Mouse (Mus musculus) kidney, embryonic 14.5 days (tissue): Measurements from ENCODE around the gene Tenm4. TPM values are rescaled to one million over a fixed set of nuclear protein-coding genes. Genes with fewer than 3 reads are reported as not detected.
A peak's percentile ranks its signal among the peaks of the same experiment; 100 is the strongest.

Experiments
- ATAC-seq: fragments of 200-750 bp; cut with Nextera tagmentation; 2 replicates; pipeline ENCODE4 v1.8.0; 2017; ENCODE audit warnings: moderate number of reproducible peaks, mild to moderate bottlenecking, moderate TSS enrichment, moderate library complexity; ENCODE audit not compliant: low FRiP score, low TSS enrichment
- H3K27ac ChIP-seq: fragments of 300-500 bp; sonication (generic); 2 replicates; pipeline ENCODE4 v1.5.1; 2014; ENCODE audit warnings: low read depth, mild to moderate bottlenecking, low read length, moderate library complexity, mixed read lengths
- H3K27me3 ChIP-seq: fragments of 300-500 bp; sonication (generic); 2 replicates; pipeline ENCODE4 v1.6.1; 2014; ENCODE audit warnings: mild to moderate bottlenecking, low read length; ENCODE audit not compliant: control insufficient read depth, insufficient read depth
- H3K36me3 ChIP-seq: fragments of 300-500 bp; sonication (generic); 2 replicates; pipeline ENCODE4 v1.6.1; 2014; ENCODE audit warnings: low read length, mixed read lengths; ENCODE audit not compliant: control insufficient read depth, insufficient read depth
- H3K4me1 ChIP-seq: fragments of 300-500 bp; sonication (generic); 2 replicates; pipeline ENCODE4 v1.6.1; 2014; ENCODE audit warnings: low read length, mixed read lengths; ENCODE audit not compliant: control insufficient read depth, insufficient read depth
- H3K4me2 ChIP-seq: fragments of 300-500 bp; sonication (generic); replicated peaks from 2 replicates; pipeline ENCODE4 v1.6.1; 2014; ENCODE audit warnings: low read depth, mild to moderate bottlenecking, low read length
- H3K4me3 ChIP-seq: fragments of 300-500 bp; sonication (generic); 2 replicates; pipeline ENCODE4 v1.5.1; 2014; ENCODE audit warnings: mild to moderate bottlenecking, low read length
- H3K9ac ChIP-seq: fragments of 300-500 bp; sonication (generic); 2 replicates; pipeline ENCODE4 v1.6.1; 2014; ENCODE audit warnings: low read depth, mild to moderate bottlenecking, low read length, moderate library complexity
- H3K9me3 ChIP-seq: fragments of 300-500 bp; sonication (generic); 2 replicates; pipeline ENCODE4 v1.6.1; 2016; ENCODE audit warnings: low read length; ENCODE audit not compliant: control insufficient read depth
- WGBS: fragments of 180-500 bp; shearing (Covaris S2); extraction: QIAGEN DNeasy Blood & Tissue Kit; methylation state at CpG from one replicate; pipeline ENCODE4 v1.1.7; 2014; 5-methylcytosine and 5-hydroxymethylcytosine counted together
- polyA plus RNA-seq: library from polyadenylated mRNA; unstranded; fragments of >200 nt; fragmentation: Nextera tagmentation; extraction: Ambion mirVana; gene quantifications from 2 replicates; pipeline ENCODE4 v1.2.1, GENCODE M21; 2014

Gene Tenm4
- polyA plus RNA-seq, 1 experiment from 2014 or later = 51.0 TPM

DNA sequence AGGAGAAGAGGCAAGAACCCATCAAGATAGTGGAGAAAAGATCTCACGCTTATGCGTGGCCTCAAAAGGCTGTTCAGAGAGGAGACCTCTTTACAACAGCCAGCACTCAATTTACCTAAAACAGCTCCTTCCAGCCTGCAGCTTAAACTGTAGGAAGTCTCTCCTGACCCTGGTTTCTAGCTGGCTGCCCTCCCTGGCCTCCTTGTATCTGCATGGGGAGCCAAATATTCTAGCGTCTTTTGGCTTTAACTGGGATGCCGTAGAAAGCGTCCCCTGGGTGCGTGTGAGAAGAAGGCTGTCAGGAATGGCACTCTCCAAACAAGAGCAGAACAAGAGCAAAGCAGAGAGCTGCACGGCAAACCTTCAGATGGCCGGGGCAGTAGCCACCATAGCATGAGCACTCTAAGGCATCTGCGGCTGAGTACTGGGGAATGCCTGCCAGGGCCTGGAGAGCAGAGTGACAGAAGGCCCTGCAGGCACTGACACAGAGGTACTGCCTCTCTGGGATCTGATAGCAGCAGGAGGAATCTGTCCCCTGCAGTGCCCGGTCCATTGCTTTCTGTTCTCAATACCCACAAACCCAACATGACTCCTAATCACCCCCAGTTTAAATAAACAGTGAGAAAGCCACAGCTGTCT, 585.2 kb downstream of the Tenm4 start:
- peak overlapping the region; percentile 62; the same call in 1 of the 2 replicates for H3K27ac ChIP-seq
- H3K4me3 ChIP-seq = no peak overlapping the region
- no peaks in the 10 kb centered on the region for H3K9me3 ChIP-seq
- no peaks in the 10 kb centered on the region for H3K27me3 ChIP-seq
- H3K4me2 ChIP-seq = no peak overlapping the region
- no peaks in the 10 kb centered on the region for H3K36me3 ChIP-seq
- 42% methylated on average over 10 of the region's 10 CpGs for WGBS
- H3K9ac ChIP-seq = no peak overlapping the region
- ATAC-seq = no peak
- H3K4me1 ChIP-seq = peaks cover 21% of the 10 kb centered on the region

DNA sequence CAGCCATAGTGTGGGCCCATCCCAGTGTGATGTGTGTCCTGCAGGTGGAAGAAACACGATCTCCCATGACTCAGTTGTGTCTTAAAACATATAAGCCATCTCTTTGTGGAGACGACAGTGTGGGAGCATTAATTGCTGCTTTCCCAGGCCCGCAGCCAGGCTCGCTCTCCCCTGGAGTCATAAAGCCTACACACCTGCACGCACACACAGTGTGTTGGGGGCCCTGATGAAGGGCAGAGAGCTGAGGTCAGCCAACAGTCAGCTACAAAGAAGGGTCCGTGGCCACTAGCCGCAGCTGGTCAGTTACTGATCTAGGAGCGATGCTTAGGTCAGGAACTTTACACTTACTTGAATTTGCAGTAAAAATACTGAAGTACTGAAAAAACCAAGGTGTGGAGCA, 586.0 kb downstream of the Tenm4 start:
- WGBS = 35% methylated on average over 8 of the region's 8 CpGs
- Histone ChIP-seq H3K4me3 (no peak overlapping the region), H3K27me3 (no peaks in the 10 kb centered on the region), H3K9ac (no peak overlapping the region), H3K36me3 (no peaks in the 10 kb centered on the region), H3K4me1 (peaks cover 21% of the 10 kb centered on the region), H3K9me3 (no peaks in the 10 kb centered on the region), H3K4me2 (no peak overlapping the region), H3K27ac (no peak overlapping the region)
- ATAC-seq = no peak

- no peak for ATAC-seq
- H3K36me3 ChIP-seq = no peaks in the 10 kb centered on the region
- H3K4me2 ChIP-seq = no peak overlapping the region
- 82% methylated on average over 6 of the region's 6 CpGs for WGBS
- H3K27me3 ChIP-seq = no peaks in the 10 kb centered on the region
- no peak overlapping the region for H3K9ac ChIP-seq
- H3K4me1 ChIP-seq = peaks cover 16% of the 10 kb centered on the region; the same call in 1 of the 2 replicates
- H3K9me3 ChIP-seq = no peaks in the 10 kb centered on the region
- H3K4me3 ChIP-seq = no peak overlapping the region
- H3K27ac ChIP-seq = no peak overlapping the region
These were observed 589.2 kb downstream of the Tenm4 start for GRCm38 (mm10) chr7:96760208-96760607.

DNA sequence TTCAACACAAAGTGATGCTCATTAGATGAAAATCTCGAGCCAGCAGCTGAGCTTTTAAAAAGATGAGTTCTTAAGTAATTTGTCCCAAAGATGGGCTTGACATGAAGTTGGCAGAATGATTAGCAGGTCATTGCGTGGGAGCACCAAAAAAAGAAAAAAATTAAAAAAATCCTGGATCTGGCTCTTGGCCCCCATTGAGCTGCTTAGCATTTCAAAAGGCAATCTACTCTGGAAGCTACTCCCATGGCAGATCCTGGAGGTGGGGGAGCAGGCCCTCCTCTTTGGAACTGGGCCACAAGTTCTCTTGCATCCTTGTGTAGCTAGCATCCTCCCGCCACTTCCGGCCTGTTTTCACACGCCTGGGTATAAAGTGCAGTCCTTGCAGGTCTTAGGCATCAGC, 590.1 kb downstream of the Tenm4 start:
- no peak for ATAC-seq

DNA sequence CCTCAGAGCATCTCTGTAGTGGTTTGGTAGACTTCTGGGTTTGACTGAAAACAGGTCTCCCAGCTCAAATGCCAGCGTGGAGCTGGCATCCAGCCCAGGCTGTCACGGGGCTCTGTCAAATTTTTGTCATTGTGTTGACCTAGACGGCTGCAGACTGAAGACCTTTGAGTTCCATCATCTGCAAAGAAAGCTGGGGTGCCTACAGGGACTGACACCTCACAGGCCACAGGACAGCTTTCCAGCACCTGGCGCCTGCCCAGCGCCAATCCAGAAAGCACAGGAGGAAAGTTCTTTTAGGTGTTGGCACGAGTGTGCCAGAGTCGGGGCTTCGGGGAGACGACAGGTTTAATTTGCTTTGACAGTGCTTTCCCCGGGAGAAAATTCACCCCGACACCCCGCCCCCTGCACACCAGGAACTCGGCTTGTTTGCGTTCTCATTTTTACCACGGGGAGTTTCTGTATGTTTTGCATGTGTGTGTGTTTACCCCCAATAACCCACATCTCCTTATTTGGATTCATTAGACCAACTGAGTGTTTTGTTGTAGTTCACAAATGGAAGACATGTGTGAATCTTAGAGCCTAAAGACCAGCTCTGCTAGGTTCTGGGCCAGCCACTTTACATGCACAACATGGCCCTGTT, 594.4 kb downstream of the Tenm4 start:
- no peaks in the 10 kb centered on the region for H3K4me1 ChIP-seq
- H3K9me3 ChIP-seq = peaks cover 9% of the 10 kb centered on the region
- no peak for ATAC-seq
- H3K4me3 ChIP-seq = no peak overlapping the region
- no peak overlapping the region for H3K27ac ChIP-seq
- no peak overlapping the region for H3K4me2 ChIP-seq
- no peaks in the 10 kb centered on the region for H3K36me3 ChIP-seq
- no peak overlapping the region for H3K9ac ChIP-seq
- WGBS = 79% methylated on average over 15 of the region's 15 CpGs
- H3K27me3 ChIP-seq = no peaks in the 10 kb centered on the region

More for the DNA sequence above, 590.1 kb downstream of the Tenm4 start:
- H3K27me3 ChIP-seq = no peaks in the 10 kb centered on the region
- H3K4me2 ChIP-seq = no peak overlapping the region
- no peak overlapping the region for H3K27ac ChIP-seq
- H3K36me3 ChIP-seq = no peaks in the 10 kb centered on the region
- peaks cover 10% of the 10 kb centered on the region; the same call in 1 of the 2 replicates for H3K4me1 ChIP-seq
- no peak overlapping the region for H3K9ac ChIP-seq
- H3K4me3 ChIP-seq = no peak overlapping the region
- no peaks in the 10 kb centered on the region for H3K9me3 ChIP-seq
- WGBS = 77% methylated on average over 5 of the region's 5 CpGs

DNA sequence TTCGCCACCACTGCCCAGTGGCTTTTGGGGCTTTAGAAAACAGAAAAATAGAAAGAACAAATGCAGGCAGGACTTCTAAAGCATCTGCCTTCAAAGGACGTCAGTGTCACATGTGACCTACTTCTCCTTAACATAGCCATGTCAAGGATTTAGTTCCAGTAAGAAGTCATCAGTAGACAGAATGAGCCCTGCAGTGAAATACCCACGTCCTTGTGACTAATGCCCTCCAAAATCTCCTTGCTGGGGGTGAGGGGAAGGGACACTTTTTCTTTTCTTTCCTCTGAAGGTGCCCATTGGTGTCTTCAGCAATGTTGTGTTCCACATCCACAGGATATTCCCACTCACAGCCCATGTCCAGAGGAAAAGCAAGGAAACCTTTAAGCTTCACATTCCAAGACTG, 596.0 kb downstream of the Tenm4 start:
- no peaks in the 10 kb centered on the region for H3K36me3 ChIP-seq
- no peak overlapping the region for H3K4me3 ChIP-seq
- H3K27me3 ChIP-seq = no peaks in the 10 kb centered on the region
- no peak for ATAC-seq
- no peak overlapping the region for H3K4me2 ChIP-seq
- WGBS = 81% methylated on average over 3 of the region's 3 CpGs
- no peak overlapping the region for H3K27ac ChIP-seq
- H3K4me1 ChIP-seq = no peaks in the 10 kb centered on the region
- H3K9me3 ChIP-seq = peaks cover 9% of the 10 kb centered on the region
- no peak overlapping the region for H3K9ac ChIP-seq

DNA sequence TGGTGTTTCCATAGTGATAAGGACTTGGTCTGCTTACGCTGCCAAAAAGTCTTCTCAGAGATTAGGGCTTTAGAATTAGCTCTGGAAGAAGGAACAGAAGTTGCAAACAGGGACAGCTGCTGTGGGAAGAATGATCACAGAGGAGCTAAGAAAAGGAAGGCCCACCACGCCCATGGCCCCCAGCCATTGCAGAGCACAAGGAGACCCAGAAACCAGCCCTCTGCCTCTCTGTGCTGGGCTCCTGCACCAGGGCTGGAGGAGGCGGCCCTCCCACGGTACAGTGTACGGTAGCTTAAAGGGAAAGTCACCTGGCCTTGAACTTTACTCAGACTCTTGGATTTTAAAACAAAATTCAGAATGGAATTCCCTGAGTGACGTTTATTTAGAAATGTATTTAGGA, 597.7 kb downstream of the Tenm4 start:
- H3K4me1 ChIP-seq = peaks cover 4% of the 10 kb centered on the region; the same call in 1 of the 2 replicates
- H3K9ac ChIP-seq = no peak overlapping the region
- WGBS = 84% methylated on average over 6 of the region's 6 CpGs
- H3K27ac ChIP-seq = no peak overlapping the region
- H3K9me3 ChIP-seq = peaks cover 9% of the 10 kb centered on the region
- ATAC-seq = no peak
- no peaks in the 10 kb centered on the region for H3K36me3 ChIP-seq
- no peaks in the 10 kb centered on the region for H3K27me3 ChIP-seq
- no peak overlapping the region for H3K4me2 ChIP-seq
- H3K4me3 ChIP-seq = no peak overlapping the region

- no peaks in the 10 kb centered on the region for H3K27me3 ChIP-seq
- H3K27ac ChIP-seq = no peak overlapping the region
- no peak overlapping the region for H3K9ac ChIP-seq
- ATAC-seq = no peak
- no peak overlapping the region for H3K4me2 ChIP-seq
- peaks cover 9% of the 10 kb centered on the region for H3K9me3 ChIP-seq
- no peak overlapping the region for H3K4me3 ChIP-seq
- 0 out of 2 replicates have a peak, but pooled peaks cover 2% of the 10 kb centered on the region for H3K36me3 ChIP-seq
- 74% methylated on average over 4 of the region's 4 CpGs for WGBS
- peaks cover 13% of the 10 kb centered on the region for H3K4me1 ChIP-seq
These were observed 598.7 kb downstream of the Tenm4 start for GRCm38 (mm10) chr7:96769784-96770183.

- Histone ChIP-seq H3K4me1 (peaks cover 25% of the 10 kb centered on the region), H3K27me3 (no peaks in the 10 kb centered on the region), H3K9ac (no peak overlapping the region), H3K36me3 (0 out of 2 replicates have a peak, but pooled peaks cover 5% of the 10 kb centered on the region), H3K4me3 (no peak overlapping the region), H3K9me3 (peaks cover 7% of the 10 kb centered on the region), H3K4me2 (no peak overlapping the region), H3K27ac (no peak overlapping the region)
- no peak for ATAC-seq
- WGBS = 82% methylated on average over 4 of the region's 4 CpGs
These were observed 601.9 kb downstream of the Tenm4 start for GRCm38 (mm10) chr7:96772966-96773365.
